In genomic region chr17:64331291-64331897, GRCm38 (mm10) we compare ENCODE assay signal across 8 mouse cellular contexts. TPM values are rescaled to one million over a fixed set of nuclear protein-coding genes. Genes with fewer than 3 reads are reported as not detected.
A peak's percentile ranks its signal among the peaks of the same experiment; 100 is the strongest.
DNase-seq lines count a peak whose midpoint lies in the region; ATAC-seq and TF ChIP-seq lines count a peak whose summit lies in the region.

No protein-coding gene starts in this region.

- H3K9ac ChIP-seq in lung, postnatal 0 days (replicated peaks; ENCODE audit: low read depth), result peak overlapping the region; percentile 95

- peak overlapping the region; percentile 81 for H3K27ac ChIP-seq in cerebellum, adult 2 months (ENCODE audit: insufficient read depth, low read length)
- H3K27ac ChIP-seq in lung, postnatal 0 days (ENCODE audit: low read length), result peak overlapping the region; percentile 98

- no peak for DNase-seq in cerebellum, adult 2 months
- DNase-seq in cerebellum, postnatal 25 days, result no peak
- peak; percentile 51 for DNase-seq in lung, postnatal 0 days (ENCODE audit: low spot score)
- DNase-seq in lung, postnatal 14 days, result no peak
- peak; percentile 47 for DNase-seq in lung, postnatal 25 days (ENCODE audit: low spot score)
- no peak for DNase-seq in ovary, adult 18-20 months (ENCODE audit: low spot score)
- DNase-seq in ovary, postnatal 10 days (ENCODE audit: low spot score), result no peak

- TF ChIP-seq CTCF in cerebellum, adult 2 months (IDR thresholded peaks at IDR 0.05; ENCODE audit: borderline replicate concordance, insufficient read depth, low read depth, low read length), result no peak
- TF ChIP-seq CTCF in lung, postnatal 0 days (IDR thresholded peaks at IDR 0.05), result no peak

- H3K4me1 ChIP-seq in cerebellum, adult 2 months (ENCODE audit: control insufficient read depth, insufficient read depth, low read length), result peaks cover 3% of the 10 kb centered on the region
- H3K4me1 ChIP-seq in lung, postnatal 0 days (ENCODE audit: insufficient read depth, low read depth, low read length), result peaks cover 3% of the 10 kb centered on the region; the same call in 1 of the 2 replicates

- H3K4me3 ChIP-seq in cerebellum, adult 2 months (replicated peaks; ENCODE audit: insufficient read depth, low read depth, low read length), result peak overlapping the region; percentile 66
- peak overlapping the region; percentile 97 for H3K4me3 ChIP-seq in lung, postnatal 0 days (ENCODE audit: low read depth, low read length)

- ATAC-seq in lung, postnatal 0 days, result peak; percentile 30
- ATAC-seq in granulocyte monocyte progenitor cell, adult 5-6 weeks (replicated peaks; ENCODE audit: poor library complexity, severe bottlenecking), result peak; percentile 29

- peak overlapping the region; percentile 75 for H3K4me2 ChIP-seq in lung, postnatal 0 days (replicated peaks; ENCODE audit: low read depth, low read length)

- no peaks in the 10 kb centered on the region for H3K27me3 ChIP-seq in cerebellum, adult 2 months (ENCODE audit: control insufficient read depth, insufficient read depth, low read length)
- no peaks in the 10 kb centered on the region for H3K27me3 ChIP-seq in lung, postnatal 0 days (replicated peaks; ENCODE audit: insufficient read depth, low read length)

- TF ChIP-seq EP300 in lung, postnatal 0 days (IDR thresholded peaks at IDR 0.05), result no peak

- no peaks in the 10 kb centered on the region for H3K36me3 ChIP-seq in lung, postnatal 0 days (ENCODE audit: insufficient read depth, low read length)

- TF ChIP-seq POLR2A in cerebellum, adult 2 months (IDR thresholded peaks at IDR 0.05; ENCODE audit: borderline replicate concordance, insufficient read depth, low read length), result peak; percentile 50

- no peaks in the 10 kb centered on the region for H3K9me3 ChIP-seq in lung, postnatal 0 days (ENCODE audit: low read length)

- under 1% methylated on average over 58 of the region's 62 CpGs for WGBS in cerebellum, adult 2 months
- WGBS in lung, postnatal 0 days, result under 1% methylated on average over 41 of the region's 62 CpGs

RNA-seq across cellular contexts. Expression of gene Pja2, which starts 0.3 kb away (rescaled TPM):
- polyA plus RNA-seq in cerebellum, adult 2 months (2012; rRNA removed), result 150 and 160 TPM in 2 replicates
- 57.2 and 60.7 TPM in 2 replicates for polyA plus RNA-seq in lung, postnatal 0 days (2015; fragmentation: Nextera tagmentation; extraction: Ambion mirVana)
- total RNA-seq in granulocyte monocyte progenitor cell, adult 5-6 weeks (2014; fragmentation: Nextera tagmentation), result 23.1 and 23.7 TPM in 2 replicates
- 25.0 and 25.3 TPM in 2 replicates for total RNA-seq in granulocyte monocyte progenitor cell, adult 5-6 weeks (2017)

Comparison
In these comparisons a context has a peak if more than half of its experiments do, and no peak if none do; other contexts are left out.
1. DNase-seq: peak in lung, postnatal 0 days (single experiment) and lung, postnatal 25 days (single experiment); none in cerebellum, adult 2 months (0 of 2), cerebellum, postnatal 25 days (0 of 2), lung, postnatal 14 days (single experiment), ovary, adult 18-20 months (single experiment) and ovary, postnatal 10 days (single experiment).